Mouse (Mus musculus): Measurements from ENCODE around the gene Phf21a.

GRCm38 (mm10) chr2:92365568-92365967, 272.7 kb downstream of the Phf21a start:
- TF ChIP-seq CTCF (IDR thresholded peaks at IDR 0.05; ENCODE audit: control insufficient read depth, insufficient read depth, low read length): no peak
- TF ChIP-seq POLR2A (IDR thresholded peaks at IDR 0.05; ENCODE audit: borderline replicate concordance, control insufficient read depth, low read depth, low read length): no peak

Data from bone marrow, adult 2 months (tissue).